Mouse (Mus musculus): ENCODE data around the gene Pid1.
"Not testable (repeated sequence)": the region's sequence is repeated elsewhere in the genome, so short reads cannot be mapped to it uniquely, and the experiment has no call there.

Pid1 gene

DNA sequence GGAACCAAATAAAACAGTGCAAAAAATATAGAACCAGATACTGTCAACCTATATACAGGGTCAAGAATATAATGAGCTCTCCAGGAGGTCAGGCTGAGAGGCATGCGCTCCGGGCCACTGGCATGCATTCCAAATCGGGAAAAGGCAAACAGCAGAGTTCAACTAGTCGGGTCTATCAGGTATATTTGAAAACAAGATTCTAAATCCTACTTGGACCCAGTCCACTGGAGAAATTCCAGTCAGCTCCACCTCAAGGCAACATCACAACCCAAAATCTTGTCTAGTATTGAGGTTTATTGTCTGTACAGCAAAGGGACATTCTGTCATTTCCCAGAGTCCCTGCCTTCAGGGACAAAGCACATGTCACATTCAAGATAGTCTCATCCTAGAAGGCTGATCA, 91.0 kb downstream of the Pid1 start:
- no peak for DNase-seq (ENCODE audit: low spot score)

DNA sequence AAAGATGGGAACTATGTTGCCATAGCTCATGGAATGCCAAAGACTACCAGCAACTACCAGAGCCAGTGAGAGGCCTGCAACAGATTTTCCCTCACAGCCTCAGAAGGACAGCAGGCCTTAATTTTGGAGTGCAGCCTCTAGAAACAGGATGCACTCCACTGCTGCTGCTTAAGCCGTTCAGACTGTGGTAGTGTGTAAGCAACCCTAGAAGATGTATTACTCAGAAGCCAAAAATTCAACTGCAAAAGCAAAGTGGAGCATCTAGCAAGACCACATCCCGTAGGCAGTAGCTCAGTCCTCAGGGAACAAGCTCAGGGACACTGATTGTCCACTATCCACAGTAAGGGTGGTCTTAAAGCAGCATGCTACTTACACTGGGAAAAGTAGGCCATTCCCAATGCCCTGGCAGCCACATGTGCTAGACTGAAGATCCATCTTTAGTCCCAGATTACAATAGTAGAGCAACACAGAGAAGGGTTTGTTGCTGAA, 92.2 kb downstream of the Pid1 start:
- DNase-seq (ENCODE audit: low spot score) = no peak

DNA sequence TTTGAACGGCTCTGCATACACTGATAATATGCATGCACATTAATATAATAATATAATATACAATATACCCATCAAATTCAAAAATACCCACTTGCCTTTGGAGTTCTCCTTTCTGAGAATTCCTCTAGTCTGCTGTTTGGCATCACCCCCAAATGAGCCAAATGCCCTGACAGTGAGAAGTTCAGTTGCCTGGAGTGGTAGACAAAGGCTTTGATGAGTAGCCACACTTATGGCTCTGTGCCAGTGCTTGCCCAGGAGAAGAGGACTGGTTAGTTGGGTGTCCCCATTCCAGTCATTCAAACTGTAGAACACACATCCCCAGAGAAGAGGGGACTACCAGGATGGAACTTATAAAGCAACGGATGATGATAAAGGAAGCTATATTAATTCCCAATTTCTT, 106.3 kb downstream of the Pid1 start:
- DNase-seq (ENCODE audit: low spot score) = no peak

DNA sequence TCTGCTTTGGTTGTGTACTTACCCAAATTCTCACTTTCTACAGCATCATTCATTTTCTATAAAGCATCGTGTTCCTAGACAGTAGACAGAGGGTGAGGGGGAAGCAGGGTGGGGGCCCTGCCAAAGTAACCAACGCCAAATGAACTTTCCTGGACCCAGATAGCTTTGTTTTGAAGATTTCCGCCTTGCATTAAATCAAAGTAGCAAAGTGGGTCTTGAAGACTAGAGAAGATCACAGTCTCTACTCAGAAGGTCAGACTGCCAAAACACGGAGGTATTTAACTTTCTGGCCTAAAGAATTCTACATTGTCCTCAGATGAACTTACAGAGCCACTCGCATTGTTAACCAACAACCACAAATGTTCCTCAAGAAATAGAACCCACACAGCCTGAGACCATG, 109.6 kb downstream of the Pid1 start:
- DNase-seq (ENCODE audit: low spot score) = no peak

DNA sequence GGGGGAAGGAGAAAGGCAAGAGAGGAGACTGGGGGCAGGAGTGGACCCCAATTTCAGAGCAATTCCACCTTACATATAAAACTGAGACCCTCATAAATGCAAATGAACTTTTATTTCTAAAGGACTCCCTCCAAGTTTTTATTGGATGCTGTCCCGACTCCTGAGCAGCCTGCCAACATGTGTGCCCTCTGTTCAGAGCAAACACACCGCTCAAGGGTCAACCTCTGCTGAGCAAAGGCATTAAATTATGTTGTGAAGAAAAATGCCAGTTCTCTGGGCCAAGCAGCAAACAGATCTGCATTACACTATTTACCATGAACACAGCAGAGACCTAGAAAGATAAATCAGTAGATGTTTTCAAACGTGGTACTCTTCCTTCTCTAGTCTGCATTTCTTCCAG, 110.1 kb downstream of the Pid1 start:
- DNase-seq (ENCODE audit: low spot score) = no peak

DNA sequence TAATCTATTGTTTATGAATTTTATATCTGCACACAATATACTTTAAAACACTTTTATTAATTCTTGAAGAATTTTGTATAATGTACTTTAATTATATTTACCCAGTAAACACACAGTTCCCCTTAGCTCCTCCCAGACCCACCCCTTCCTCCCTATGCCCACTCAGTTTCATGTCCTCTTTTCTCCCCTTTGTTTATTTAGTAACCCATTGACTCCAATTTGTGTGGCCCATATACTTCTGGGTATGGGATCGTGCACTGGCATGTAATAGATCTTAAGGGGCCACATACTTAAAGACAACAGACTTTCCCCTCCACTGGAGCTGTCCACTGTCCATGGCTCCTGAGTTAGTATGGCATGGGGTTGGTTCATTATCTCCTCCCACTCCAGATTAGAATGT, 112.8 kb downstream of the Pid1 start:
- no peak for DNase-seq (ENCODE audit: low spot score)

DNA sequence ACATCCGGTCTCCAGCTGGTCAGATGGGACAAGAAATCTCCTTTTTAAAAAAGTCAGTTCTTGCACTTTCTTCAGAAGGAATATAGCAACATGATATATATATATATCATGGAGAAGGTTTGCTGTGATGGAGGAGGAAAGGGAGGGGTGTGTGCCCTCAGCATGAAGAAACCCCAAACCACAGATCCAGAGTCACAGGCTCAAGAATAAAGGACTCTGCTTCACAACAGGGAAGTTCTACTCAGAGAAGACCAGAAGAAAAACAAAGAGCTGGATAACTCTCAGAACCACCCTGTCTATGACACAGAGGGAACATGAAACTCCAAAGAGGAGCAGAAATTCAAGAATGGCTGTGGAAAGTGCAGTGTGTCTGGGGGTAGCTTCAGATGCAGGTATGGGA, 113.2 kb downstream of the Pid1 start:
- no peak for DNase-seq (ENCODE audit: low spot score)

DNA sequence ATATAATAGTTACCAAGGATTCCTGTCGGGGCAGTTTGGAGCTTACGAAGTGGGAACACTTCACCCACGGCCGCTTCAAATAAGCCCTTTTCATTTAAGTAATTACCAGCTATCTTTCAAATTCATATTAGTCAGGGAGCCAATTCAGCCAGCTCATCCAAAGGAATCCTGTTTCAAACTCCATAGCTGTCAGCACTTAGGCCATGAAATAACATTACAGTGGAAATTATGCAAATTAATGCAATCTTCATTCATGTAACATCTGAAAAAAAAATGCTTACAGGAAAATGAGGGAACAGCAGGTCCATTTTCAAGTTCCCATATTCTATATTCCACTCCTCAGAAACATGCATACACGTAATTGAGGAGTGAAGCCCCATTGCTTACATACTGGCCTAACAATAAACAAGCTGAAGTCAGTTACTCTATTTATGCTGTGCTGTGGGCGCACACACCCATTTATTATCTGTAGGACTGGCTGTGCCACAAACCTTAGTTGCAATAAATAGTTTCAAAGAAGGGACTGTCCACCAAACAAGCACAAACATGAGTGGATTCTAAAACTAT, 114.1 kb downstream of the Pid1 start:
- no peak for DNase-seq (ENCODE audit: low spot score)

DNA sequence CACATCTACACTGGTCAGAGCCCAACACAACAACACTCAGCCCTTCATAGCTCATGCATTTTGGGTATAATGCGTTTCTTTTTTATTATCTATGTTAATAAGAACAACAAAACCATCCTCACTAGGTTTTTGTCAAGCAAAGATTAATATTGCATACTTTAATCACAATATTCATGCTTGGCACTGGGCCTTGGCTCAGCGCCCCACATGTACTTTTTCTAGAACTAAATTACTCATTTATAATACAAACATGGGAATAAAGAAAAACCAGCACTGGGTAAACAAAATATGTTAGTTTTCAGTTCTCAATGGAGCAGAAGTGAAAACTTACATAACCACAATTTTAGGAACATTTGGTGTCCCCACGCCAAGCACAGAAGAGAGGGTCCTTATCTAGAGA, 116.9 kb downstream of the Pid1 start:
- DNase-seq (ENCODE audit: low spot score) = no peak

DNA sequence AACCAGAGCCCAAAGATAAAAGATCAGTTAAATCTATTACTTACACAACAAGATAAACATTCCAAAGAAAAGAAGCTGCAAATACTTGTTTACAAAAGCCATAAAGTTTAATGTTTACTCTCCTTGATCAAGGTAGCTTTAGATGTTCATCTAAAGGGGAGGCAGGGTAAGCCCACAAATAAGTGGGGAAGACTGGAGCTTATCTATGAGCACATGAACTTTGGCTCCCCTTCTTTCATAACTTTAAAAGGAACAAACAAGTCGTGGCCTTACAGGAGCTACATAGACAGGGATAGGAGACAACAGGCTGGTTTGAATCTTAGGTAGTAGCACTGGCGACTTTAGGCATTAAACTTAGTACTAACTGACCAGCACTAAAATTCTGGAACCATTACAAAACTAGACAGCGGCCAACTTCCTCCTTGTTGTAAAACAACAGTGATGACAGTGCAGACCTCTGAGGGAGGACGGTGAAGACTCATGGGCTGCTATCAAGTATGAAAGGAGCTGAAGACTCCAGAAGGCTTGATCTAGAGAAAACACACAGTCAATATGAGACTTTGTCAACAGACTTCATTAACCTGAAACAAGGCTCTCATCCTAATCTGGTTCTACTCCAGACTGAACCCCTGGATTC, 122.7 kb downstream of the Pid1 start:
- DNase-seq (ENCODE audit: low spot score) = no peak

DNA sequence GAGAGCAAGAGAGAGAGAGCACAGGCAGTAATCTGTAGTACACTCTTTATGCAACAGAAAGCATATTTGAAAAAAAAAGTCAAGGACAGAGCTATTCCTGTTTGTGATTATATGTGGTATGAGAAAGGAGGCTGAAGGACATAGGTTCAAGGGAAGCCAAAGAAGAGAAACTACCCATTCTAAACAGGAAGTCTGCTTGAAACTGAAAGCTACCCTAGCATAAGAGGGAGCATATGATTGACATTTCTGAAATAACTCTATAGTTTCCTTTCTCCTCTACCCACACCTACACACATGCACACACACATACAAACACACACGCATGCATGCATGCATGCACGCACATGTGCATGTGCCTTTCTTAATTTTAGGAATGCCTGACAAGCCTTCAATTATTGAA, 123.8 kb downstream of the Pid1 start:
- DNase-seq (ENCODE audit: low spot score) = no peak

DNA sequence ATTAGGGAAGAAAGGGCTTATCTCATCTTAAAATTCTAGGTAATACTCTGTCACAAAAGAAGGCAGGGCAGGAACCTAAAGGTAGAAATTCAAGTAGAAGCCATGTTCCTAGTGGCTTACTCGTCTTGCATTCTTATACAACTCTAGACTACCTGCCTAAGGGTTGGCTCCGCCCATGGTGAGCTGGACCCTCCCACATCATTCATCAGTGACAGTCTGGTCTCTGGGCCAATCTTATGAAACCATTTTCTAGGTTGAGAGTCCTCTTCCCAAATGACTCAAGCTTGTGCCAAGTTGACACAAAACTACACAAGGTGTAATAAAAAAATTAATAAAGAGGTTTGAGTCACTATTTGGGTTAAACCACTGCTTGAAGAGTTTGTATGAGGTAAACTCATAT, 133.5 kb downstream of the Pid1 start:
- DNase-seq (ENCODE audit: low spot score) = no peak

DNA sequence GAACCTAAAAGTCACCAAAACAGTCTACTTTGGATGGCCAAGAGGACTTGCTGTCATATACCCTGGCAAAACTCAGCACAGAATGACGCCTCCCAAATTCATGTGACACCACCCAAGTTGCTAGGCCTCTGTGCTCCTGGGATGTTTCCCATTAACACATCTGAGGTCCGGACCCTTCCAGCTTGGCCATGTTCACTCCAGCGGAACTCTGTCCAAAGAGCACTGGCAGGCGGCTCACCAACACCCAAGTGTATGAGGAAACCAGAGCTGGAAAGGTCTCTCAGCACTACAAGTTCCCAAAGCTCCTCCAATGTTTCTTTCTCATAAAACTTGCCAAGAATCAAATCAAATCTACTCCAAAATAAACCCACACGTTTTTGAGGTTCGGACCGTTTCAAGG, 138.4 kb downstream of the Pid1 start:
- DNase-seq (ENCODE audit: low spot score) = no peak

DNA sequence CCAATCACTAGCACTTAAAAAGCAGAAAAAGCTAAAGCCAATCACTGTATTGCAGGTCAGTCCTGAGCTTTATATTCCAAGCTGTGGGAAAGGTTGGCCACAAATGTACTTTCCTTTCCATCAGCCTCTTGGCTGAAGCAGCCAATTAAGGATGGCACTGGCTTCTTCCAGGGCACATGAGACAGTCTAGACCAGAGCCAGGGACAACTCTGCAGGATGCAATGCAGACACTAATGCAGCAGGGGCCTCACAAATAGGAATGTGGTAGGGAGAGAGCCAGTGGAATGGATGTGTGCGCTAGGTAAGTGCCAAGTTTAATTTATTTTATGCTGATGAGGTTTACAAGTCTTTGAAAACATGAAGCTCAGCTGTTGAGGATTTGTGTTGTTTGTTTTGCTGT, 141.9 kb downstream of the Pid1 start:
- DNase-seq (ENCODE audit: low spot score) = no peak

DNA sequence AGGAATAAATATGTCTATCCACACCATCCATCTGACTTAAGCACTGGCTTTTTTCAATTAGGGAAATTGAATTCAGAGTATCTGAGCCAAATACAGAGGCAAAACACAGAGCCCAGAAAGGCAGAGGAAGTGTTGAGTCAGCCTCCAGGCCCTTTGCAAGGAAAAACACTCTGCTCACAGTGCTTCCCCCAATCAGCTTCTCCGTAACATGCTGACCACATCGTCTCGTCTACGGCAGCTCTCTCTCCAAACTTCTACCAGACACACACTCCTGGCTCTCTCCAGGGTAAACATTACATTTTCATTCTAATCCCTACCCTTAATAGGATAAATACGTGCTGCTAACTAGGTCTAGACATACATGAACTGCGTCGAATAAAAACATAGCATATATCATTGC, 145.4 kb downstream of the Pid1 start:
- peak; percentile 51 for DNase-seq (ENCODE audit: low spot score)

DNA sequence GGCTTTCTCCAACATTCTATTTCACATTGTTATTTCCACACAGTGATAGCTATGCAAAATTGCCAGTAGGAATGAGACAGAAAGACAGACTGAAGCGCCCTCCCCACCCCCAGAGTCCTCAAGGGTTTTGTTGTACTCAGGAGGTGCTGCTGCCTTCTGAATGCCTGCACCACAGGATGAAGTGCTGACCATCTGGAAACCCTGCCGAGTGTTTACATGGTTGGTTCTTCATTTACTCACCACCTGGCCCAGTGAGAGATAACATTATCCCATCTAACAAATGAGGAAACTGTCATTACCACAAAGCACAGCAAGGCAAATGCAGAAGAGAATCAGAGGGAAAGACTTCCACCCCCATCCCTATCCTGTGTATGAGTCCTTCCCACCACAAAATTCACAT, 146.2 kb downstream of the Pid1 start:
- DNase-seq (ENCODE audit: low spot score) = no peak

DNA sequence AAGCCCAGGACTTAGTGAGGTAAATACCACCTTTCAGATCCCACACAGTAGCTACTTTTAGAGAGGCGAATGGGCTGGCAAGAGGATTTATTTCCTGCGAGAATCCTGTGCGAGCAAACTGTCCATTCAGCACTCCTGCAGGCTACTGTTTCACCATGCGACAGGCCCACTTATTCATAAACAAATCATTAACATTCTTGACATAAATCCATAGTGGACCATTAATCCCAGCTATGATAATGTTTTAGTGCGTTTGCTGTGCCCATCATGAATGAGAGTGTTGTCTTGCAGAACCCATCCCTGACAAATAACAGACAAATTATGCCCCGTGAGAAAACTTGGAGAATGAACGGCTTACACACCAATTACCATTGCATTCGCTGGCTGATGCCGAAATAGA, 152.5 kb downstream of the Pid1 start:
- no peak for DNase-seq (ENCODE audit: low spot score)

DNA sequence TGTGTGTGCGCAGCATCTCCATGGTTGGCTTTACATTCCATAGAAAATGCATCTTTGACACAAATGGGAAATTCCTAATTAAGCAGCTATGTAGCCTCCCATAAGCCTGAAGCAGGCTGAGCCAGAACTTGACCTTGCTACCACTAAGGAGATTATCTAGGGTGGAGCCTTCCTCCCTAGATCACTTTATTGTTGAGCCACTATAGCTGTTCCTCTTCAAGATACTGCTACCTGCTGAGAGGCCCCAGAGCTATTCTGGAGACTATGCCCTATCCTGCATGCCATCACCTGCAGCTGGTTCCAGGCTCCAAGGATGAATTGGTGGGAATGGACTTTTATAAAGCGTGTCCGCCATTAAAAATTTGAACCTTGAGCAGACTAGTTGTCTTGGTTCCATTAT, 158.2 kb downstream of the Pid1 start:
- not testable (repeated sequence) for DNase-seq (ENCODE audit: low spot score)

DNA sequence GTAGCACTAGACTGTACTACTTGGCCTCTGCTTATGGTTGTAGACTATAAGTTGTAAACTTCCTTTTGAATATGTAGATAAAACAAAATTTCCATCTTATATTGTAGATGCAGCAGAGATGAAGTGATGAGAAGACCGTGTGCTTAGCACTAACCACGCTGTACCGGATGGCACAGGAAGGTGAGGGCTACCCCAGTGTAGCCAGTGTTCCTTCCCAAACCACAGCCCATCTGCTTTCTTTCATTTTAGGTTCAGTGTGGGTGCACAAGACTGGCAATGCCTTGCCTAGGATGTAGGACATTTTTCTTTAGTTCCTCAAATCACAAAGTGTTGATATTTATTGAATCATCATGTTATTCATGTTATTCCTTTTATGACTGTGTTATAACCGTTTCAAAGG, 160.5 kb downstream of the Pid1 start:
- no peak for DNase-seq (ENCODE audit: low spot score)

DNA sequence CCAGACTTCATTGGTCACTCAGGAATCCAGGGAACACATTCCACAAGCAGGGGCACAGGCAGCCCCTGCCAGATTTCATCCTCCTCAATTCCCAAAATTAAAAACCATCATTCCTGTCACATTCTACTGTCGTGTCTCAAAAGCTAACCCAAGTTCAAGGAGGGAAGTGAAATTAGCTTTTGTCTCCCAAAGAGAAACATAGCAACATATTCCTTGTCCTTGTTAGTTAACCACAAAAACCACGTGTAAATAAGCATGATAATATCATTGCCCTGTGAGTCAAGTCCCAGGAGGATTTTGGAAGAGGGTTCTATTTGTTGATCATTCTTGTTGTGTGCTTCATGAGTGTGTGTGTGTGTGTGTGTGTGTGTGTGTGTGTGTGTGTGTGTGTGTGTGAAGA, 164.1 kb downstream of the Pid1 start:
- DNase-seq (ENCODE audit: low spot score) = no peak

DNA sequence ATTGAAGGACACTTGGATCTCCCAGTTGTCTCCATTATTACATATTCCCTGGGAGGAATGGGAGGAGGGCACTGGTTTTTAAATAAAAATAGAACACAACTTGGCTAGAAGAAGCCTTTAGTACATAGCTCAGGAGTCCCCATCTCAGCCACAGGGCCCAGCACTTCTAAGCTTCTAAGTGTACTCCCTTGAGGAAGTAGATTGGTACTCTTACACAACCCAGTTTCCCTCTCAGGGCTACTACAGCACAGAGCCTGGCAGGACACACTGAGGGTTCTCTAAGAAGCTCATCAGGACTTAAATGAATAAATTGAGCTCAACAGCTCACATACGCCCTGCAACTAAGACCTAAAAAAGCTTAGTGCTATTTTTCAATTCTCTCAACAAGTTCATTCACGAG, 165.1 kb downstream of the Pid1 start:
- DNase-seq (ENCODE audit: low spot score) = no peak

DNA sequence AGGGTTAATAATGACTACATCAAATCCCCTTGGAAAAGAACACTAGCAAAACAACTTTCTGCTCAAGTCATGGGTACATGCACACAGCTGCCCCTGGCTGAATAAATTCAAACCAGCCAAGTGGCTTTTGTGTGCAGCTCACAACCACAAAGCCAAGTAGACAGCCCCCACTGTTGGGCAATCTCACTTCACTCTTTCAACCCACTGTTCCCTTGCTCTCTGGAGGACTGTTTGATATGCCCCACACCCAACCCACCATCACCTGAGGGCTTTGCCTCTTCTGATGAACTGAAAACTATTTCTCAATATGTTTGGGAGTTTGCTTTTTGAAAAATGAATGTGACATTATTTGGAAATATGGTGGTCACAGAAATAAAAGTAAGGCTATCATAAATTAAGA, 171.8 kb downstream of the Pid1 start:
- no peak for DNase-seq (ENCODE audit: low spot score)

DNA sequence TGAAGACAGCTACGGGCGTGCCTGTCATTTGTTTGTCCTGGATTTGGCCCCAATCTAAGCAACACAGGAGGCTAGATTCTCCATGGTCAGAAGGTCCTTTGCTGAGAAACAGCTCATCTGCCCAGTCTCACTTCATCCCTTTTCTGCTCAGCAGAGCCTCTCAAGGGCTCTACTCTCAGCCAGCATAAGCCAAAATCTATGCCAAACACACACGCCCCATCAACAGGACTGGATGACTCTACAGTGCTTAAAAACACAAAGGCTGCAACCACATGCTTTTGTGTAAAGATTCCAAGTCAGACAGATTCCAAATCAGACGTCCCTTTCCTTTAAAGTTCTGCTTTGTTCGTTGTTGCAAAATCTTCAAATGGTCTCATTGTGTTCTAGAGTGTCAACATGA, 174.5 kb downstream of the Pid1 start:
- DNase-seq (ENCODE audit: low spot score) = no peak

DNA sequence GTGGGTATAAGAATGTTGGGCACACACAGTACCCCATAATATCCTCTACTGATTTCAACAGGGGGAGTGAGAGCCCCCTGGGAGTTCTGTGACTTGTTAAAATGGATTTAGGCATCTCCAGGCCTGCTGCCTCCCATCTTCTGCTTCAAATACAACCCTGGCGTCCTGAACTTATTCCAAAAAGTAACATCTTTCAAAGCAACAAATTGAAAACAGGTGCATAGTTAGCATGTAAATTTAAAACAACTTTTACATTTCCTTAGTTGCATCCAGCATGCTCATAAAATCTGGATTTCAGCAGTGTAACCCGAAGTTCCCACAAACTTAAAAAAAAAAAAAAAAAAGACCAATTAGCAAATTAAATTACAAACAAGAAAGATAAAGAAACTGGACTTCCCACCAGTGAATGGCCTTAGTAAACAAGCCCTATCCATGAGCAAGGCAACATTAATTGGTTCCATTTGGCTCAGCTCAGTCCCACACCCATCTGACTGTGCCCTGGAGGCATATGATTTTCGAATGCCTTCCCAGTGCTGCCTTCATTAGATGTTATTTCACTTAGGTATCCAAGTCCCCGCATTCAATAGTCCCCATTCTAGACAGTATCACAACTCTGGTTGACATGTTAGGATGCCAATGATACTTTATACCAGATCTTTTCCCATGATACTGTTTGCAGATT, 177.1 kb downstream of the Pid1 start:
- DNase-seq (ENCODE audit: low spot score) = no peak
